Mouse (Mus musculus) adipocyte (in vitro differentiated cells): ENCODE measurements around the gene Bcat1.

Source experiments
- DNase-seq: peaks from one replicate; pipeline ENCODE4 v3.0.0-alpha.2; 2016; ENCODE audit warnings: low spot score

Bcat1 gene

DNA sequence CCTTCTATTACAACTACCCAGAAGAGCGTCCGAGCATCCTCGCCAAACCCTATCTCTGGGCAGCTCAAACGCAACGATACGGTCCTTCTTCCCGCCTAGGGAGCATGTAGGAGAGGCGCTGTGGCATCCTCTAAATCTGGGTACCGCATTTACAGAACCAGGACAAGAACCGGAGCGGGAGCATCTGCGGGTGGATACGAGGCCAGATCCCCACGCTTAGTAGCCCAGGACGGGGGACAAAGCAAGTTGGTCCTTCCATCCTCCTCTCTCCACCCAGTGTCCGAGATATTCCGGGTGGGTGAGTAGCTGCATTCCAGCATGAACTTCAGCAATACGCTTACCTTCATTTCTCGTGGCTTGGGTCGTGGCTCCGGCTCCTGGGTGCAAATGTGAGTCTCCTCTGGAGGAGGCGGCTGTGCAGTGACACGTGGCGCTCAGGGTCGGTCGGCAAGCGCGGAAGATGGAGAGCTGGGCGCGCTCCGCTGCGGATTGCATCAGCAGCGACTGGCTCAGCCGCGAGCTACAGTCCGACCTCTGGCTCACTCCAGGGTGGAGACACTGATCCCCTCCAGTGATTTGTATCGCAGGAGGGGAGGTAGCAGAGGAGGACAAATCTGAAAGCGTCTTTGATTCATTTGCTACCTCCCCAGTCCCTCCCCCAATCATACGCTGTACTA lies at the start of gene Bcat1:
Bcat1 (minus strand) TSS at position 637 of the 677 bp plus-strand sequence.
- DNase-seq, result no peak

DNA sequence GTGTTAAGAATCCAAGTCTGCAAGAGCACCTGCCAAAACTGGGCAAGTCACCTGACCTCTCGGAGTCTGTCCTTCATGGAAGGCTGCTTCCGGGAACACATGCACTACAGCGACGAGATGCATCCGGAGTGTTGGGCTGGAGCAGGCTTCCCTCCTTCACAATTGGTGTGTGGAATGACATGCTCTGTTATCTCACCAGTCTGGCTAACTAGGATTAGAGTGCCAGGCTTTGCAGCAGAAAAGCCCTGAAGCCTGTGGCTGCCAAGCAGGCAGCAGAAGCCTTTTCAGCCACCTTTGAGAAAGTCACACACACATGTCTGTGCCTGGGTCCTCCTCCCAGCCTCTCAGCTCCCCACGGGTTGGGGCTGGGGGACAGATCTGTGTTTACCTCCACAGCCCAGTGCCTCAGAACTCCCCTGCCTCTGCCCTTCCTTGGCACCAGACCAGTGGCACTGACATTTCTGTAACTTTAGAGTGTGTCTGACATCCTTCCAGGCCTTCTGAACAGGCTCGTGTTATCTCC lies 49.7 kb upstream of the Bcat1 start:
- no peak for DNase-seq

GRCm38 (mm10) chr6:145124621-145125020 lies 48.6 kb upstream of the Bcat1 start:
- DNase-seq, result no peak

DNA sequence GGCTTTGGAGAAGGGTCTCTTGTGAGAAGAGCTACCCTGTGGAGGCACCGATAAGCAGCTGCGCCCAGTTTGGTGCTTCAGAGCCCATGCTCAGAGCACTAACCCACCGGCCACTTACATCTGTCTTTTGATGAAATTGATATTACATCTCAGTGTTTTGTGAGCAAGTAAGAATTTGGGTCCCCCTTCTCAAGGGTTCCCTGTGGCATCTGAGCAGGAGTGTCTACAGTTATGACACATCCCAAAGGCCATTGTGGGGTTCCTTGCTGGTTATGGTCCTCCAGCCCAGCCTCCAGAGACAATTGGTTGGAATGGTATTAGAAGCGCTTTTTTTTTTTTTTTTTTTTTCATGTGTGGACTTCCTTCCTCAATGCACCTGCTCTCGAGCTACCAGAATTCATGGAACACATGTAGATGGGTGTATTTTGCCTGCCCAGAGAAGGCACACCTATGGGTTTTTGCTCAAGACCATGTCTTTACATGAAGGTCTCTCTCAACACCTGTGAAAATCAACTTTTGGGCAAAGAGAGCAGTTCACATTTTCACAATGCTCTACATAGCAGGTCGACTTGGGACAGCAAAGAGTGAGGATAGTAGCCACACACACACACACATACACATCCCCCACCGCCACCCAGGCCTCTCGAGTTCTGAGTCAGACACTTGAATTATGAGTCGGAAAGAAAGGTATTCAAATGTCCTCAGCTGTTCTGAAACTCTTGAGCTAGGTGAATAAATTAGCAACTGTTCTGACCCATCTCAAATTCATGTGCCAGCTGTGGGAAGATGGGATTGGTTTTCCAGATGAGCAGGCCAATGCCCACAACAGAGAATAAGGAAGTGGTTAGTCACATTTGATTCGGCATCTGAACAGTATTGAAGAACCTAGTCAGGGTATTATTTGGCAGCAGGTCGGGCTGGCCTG lies 47.4 kb upstream of the Bcat1 start:
- no peak for DNase-seq

DNA sequence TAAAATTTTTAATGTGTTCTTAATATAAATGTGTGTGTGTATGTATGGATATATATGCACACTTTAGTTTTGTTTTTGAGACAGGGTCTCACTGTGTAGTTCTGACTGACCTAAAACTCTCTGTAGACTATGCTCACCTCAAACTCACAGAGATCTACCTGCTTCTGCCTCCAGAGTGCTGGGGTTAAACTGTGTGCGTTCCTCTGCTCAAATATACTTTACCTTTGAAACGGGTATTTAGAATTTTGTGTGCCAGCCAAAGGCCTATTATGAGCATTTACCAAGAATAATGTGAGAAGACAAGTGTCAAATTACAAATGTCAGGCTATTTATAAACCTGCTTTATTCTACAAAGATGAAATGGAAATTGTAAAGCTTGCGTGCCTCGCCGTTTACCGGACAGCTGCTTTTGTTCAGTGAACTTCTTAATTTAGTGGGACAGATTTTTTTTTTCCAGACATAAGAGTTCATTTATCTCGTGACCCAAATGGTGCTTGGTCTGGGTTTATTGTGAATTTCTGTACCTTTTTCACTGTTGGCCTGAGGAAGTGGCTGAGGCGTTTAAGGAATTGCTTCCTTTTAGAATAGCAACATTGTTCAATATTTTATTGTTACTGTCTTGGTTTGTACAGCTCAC lies 46.6 kb upstream of the Bcat1 start:
- no peak for DNase-seq

DNA sequence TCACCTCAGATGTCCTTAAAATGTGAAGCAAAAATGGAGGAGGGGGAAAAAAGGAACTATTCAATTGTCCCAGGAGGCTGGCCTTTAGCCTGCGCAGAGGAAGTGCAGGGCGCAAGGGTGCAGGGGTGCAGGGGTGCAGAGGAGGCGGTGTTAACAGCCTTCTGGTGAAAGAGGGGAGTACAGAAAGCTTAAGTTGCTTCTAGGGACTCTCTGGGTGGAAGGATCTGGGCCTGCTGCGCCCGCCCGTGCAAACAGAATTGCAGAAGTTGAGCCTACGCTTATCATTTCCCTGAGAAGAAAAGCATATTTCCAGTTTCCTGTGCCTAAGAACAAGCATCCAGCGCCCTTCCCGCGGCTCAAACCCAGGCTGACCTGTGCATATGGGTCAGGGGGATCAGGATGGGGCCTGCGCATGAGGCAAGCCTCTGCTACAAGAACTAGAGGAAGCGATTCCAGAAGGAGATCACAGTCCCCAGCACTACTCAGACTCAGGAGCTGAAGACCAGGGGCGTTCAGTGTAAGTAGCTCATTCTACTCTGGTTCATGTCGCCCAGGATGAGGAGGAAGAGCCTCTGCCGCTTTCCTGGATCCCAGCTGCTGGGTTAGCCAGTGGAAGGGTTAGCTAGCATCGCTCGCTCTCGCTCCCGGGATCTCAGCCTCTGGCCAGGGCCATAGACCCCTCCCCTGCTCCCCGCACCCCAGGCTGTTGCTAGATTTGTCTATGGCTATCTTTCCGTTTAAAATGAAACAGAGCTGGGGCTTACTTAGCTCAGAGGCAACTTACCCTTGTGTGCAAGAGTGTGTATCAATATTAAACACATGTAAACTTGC lies 45.8 kb upstream of the Bcat1 start:
- DNase-seq, result no peak

- DNase-seq, result no peak
These were observed 45.0 kb upstream of the Bcat1 start for GRCm38 (mm10) chr6:145120787-145121589.

DNA sequence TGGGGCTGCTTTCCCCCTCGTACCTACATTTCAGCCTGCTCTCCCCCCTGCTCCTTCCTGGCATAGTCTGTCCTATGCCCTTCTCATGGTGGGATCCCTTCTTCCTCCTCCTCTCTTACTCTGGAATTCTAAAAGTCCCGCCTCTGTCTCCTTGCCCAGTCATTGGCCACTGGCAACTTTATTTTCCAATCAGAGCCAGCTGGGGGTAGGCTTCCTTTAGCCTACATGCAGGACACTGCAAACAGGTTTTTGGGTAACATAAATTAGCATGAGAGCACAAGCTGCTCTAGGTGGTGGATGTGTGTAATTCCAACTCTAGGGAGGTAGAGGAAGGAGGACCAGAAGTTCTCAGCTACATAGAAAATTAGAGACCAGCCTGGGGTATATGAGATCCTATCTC lies 44.1 kb upstream of the Bcat1 start:
- no peak for DNase-seq

DNA sequence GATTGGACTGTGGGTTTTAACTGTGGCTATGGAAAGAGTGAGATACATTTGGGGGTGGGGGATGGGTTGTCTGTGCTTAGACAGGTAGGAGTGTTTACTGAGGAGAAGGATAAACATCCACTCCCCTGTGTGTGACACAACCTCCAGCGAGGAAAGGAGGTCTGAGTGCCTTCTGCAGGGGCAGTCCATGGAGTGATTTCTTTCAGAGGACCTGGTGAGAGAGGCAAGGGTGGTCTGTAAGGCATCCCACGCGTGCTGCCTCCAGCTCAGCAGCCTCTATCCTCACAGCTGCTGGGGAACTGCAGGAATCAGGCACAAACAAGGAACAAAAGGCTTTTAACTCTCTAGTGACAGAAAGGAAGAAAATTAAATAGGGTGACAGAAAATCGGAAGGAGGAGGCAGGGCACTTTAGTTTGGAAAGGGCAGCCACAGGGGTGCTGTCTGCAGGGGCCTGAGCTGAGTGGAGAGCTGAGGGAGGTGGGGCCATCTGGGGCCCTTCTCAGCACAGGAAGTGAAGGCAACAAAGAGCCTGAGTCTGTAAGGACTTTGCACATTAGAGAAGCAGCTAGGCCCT lies 40.2 kb upstream of the Bcat1 start:
- DNase-seq, result no peak

GRCm38 (mm10) chr6:145115476-145116097 lies 39.6 kb upstream of the Bcat1 start, which contains the start of gene Lrmp:
TSS of gene Lrmp (plus strand) at chr6:145115653.
- no peak for DNase-seq

- DNase-seq, result no peak
These were observed 38.6 kb upstream of the Bcat1 start for GRCm38 (mm10) chr6:145114561-145114960.

- DNase-seq, result peak; percentile 22
These were observed 36.9 kb upstream of the Bcat1 start for GRCm38 (mm10) chr6:145112865-145113264.

DNA sequence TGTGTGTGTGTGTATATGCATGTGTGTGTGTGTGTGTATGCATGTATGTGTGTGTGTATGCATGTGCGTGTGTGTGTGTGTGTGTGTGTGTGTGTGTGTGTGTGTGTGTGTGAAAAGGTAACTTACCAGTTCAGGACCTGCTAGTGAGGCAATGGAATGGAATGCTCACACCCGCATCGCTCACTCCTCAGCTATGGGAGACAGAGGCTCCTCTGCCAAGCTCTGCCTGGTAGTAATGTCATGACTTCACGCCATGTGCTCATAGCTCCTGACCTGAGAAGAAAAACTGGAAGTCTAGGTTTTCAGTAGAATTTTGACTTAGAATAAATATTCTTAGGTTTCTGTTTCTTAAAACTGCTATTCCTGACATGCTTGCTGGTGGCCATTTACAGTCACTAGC lies 34.8 kb upstream of the Bcat1 start:
- no peak for DNase-seq

- no peak for DNase-seq
These were observed 30.3 kb upstream of the Bcat1 start for GRCm38 (mm10) chr6:145106163-145106842.

- DNase-seq, result no peak
These were observed 29.5 kb upstream of the Bcat1 start for GRCm38 (mm10) chr6:145105439-145105838.

DNA sequence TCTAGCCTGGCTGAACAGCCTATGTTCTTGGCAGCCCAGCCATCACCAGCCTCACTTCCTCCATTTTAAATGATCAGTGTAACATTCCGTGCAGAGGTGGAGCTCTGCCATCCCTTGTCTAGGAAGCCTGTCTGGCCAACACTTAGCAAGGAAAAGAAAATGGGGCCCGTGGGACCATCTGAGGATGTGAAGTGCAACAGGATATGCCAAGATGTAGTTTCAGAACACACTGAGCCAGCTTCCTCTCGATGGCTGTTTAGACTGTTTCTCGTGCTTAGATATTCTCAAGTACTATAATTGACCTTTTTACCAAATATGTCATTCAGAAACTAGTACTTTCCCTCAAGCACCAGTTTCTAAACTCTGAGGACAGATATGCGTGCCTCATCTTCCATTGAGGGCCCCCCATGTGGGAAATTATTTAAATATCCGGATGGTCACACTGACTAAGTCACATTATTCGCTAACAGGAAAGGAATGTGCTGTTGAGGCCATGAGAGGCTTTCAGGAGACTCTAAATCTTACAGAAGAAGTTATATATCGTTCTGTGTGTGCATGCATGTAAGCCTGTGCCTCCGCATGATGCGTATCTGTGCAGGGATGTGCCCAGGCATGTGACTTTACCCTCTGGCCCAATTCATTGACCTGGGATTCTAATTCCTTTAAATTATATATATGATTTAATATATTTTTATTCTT lies 28.4 kb upstream of the Bcat1 start:
- peak; percentile 16 for DNase-seq

- DNase-seq, result no peak
These were observed 24.9 kb upstream of the Bcat1 start for GRCm38 (mm10) chr6:145100923-145101322.

- no peak for DNase-seq
These were observed 18.4 kb upstream of the Bcat1 start for GRCm38 (mm10) chr6:145094431-145094830.
